Mouse (Mus musculus) G1E (cell line): ENCODE results near the gene Slc22a23.

Experiments used
- CTCF ChIP-seq: IDR thresholded peaks from 2 replicates; pipeline ENCODE4 v1.5.1; 2012; ENCODE audit warnings: low read depth, low read length, inconsistent platforms, mixed read lengths
- GATA1 ChIP-seq: IDR thresholded peaks from 2 replicates; pipeline ENCODE4 v1.6.1; 2012; ENCODE audit warnings: borderline replicate concordance, low read length, inconsistent platforms, mixed read lengths
- GATA2 ChIP-seq: IDR thresholded peaks from 2 replicates; pipeline ENCODE4 v1.6.1; 2012; ENCODE audit warnings: low read depth, low read length, inconsistent platforms, borderline replicate concordance
- POLR2AphosphoS5 ChIP-seq: IDR thresholded peaks from 2 replicates; pipeline ENCODE4 v1.6.1; 2012; ENCODE audit warnings: low read depth, low read length, inconsistent platforms; ENCODE audit not compliant: insufficient replicate concordance
- TAL1 ChIP-seq: conservative IDR thresholded peaks from 2 replicates; pipeline ENCODE4 v1.6.1; 2012; ENCODE audit warnings: low read depth, low read length, inconsistent platforms, mixed read lengths

- TF ChIP-seq CTCF (no peak), GATA1 (no peak), TAL1 (no peak), POLR2AphosphoS5 (no peak), GATA2 (no peak)
Observed at GRCm38 (mm10) chr13:34146916-34147315, 198.1 kb downstream of the Slc22a23 start.
